Mouse (Mus musculus) heart, adult 2 months (tissue): ENCODE data around the gene Ifitm5. TPM values are rescaled to one million over a fixed set of nuclear protein-coding genes. Genes with fewer than 3 reads are reported as not detected.
A peak's percentile ranks its signal among the peaks of the same experiment; 100 is the strongest.

Source experiments
- DNase-seq, 2 experiments: peaks; one replicate each; pipeline ENCODE4 v3.0.0; 2021
- H3K27ac ChIP-seq: fragments of 200-600 bp; 2 replicates; pipeline ENCODE4 v1.8.1; 2022
- H3K27me3 ChIP-seq: fragments of 200-500 bp; 2 replicates; pipeline ENCODE4 v1.6.1; 2012; ENCODE audit warnings: mild to moderate bottlenecking, low read length, inconsistent platforms, mixed read lengths; ENCODE audit not compliant: control insufficient read depth, insufficient read depth
- H3K36me3 ChIP-seq: fragments of 200-500 bp; 2 replicates; pipeline ENCODE4 v1.6.1; 2012; ENCODE audit warnings: low read length, inconsistent platforms; ENCODE audit not compliant: control insufficient read depth, insufficient read depth
- H3K4me1 ChIP-seq: fragments of 200-500 bp; 2 replicates; pipeline ENCODE4 v1.6.1; 2011; ENCODE audit warnings: low read length; ENCODE audit not compliant: control insufficient read depth, insufficient read depth
- H3K4me3 ChIP-seq: fragments of 200-600 bp; 2 replicates; pipeline ENCODE4 v1.8.1; 2022
- H3K79me2 ChIP-seq: fragments of 200-500 bp; replicated peaks from 2 replicates; pipeline ENCODE4 v1.6.1; 2012; ENCODE audit warnings: mild to moderate bottlenecking, inconsistent platforms, low read length, moderate library complexity, mixed read lengths; ENCODE audit not compliant: control insufficient read depth, insufficient read depth
- H3K9ac ChIP-seq: fragments of 200-500 bp; 2 replicates; pipeline ENCODE4 v1.6.1; 2012; ENCODE audit warnings: low read depth, mild to moderate bottlenecking, control low read depth, inconsistent platforms, low read length, mixed read lengths
- CTCF ChIP-seq: fragments of 200-600 bp; IDR thresholded peaks from 2 replicates; pipeline ENCODE4 v1.8.1; 2022; ENCODE audit warnings: antibody characterized with exemption, mild to moderate bottlenecking, moderate library complexity
- EP300 ChIP-seq: fragments of 200-500 bp; IDR thresholded peaks from 2 replicates; pipeline ENCODE4 v1.6.1; 2011; ENCODE audit warnings: low read depth, low read length, control low read depth; ENCODE audit not compliant: insufficient read depth
- POLR2A ChIP-seq: fragments of 200-500 bp; IDR thresholded peaks from 2 replicates; pipeline ENCODE4 v1.6.1; 2011; ENCODE audit warnings: mild to moderate bottlenecking, low read depth, low read length, control low read depth; ENCODE audit not compliant: insufficient read depth
- WGBS: fragments of 180-500 bp; shearing (Covaris S2); methylation state at CpG from one replicate; pipeline ENCODE4 v1.1.7; 2018; 5-methylcytosine and 5-hydroxymethylcytosine counted together
- intact Hi-C: fragments of 180-260 bp; cut with DNase I; formaldehyde crosslinking; loops from one replicate; pipeline ENCODE4 v1.15.1; 2025
- polyA plus RNA-seq: library from polyadenylated mRNA; depleted of rRNA; stranded (reverse); fragments of >200 nt; gene quantifications from 2 replicates; pipeline ENCODE4 v1.2.3, GENCODE M21; 2012
- total RNA-seq, 2 experiments: library from RNA; stranded (reverse); gene quantifications; 2 replicates each; pipeline ENCODE4 v1.2.3; 2021

The Ifitm5 gene
- total and polyA plus RNA-seq, 3 experiments, result 0.32 to 2.0 (median 0.34) TPM

- no peaks in the 10 kb centered on the region for H3K79me2 ChIP-seq
- no peak overlapping the region for H3K4me3 ChIP-seq
- WGBS, result 38% methylated on average over 6 of the region's 6 CpGs
- H3K4me1 ChIP-seq, result peaks cover 24% of the 10 kb centered on the region
- DNase-seq, result no peak
- intact Hi-C loops, result loop anchor here (5.0 kb wide), 1 partner anchor 49 kb away; no protein-coding TSS in a partner anchor
- peak overlapping the region; percentile 29; the same call in 1 of the 2 replicates for H3K9ac ChIP-seq
- TF ChIP-seq POLR2A (peak; percentile 48), EP300 (no peak; the same call in 1 of the 2 replicates), CTCF (no peak)
- peak overlapping the region; percentile 95 for H3K27ac ChIP-seq
- no peaks in the 10 kb centered on the region for H3K27me3 ChIP-seq
- peaks cover 3% of the 10 kb centered on the region; the same call in 1 of the 2 replicates for H3K36me3 ChIP-seq
These were observed 6.4 kb upstream of the Ifitm5 start for GRCm38 (mm10) chr7:140956556-140956869.

DNA sequence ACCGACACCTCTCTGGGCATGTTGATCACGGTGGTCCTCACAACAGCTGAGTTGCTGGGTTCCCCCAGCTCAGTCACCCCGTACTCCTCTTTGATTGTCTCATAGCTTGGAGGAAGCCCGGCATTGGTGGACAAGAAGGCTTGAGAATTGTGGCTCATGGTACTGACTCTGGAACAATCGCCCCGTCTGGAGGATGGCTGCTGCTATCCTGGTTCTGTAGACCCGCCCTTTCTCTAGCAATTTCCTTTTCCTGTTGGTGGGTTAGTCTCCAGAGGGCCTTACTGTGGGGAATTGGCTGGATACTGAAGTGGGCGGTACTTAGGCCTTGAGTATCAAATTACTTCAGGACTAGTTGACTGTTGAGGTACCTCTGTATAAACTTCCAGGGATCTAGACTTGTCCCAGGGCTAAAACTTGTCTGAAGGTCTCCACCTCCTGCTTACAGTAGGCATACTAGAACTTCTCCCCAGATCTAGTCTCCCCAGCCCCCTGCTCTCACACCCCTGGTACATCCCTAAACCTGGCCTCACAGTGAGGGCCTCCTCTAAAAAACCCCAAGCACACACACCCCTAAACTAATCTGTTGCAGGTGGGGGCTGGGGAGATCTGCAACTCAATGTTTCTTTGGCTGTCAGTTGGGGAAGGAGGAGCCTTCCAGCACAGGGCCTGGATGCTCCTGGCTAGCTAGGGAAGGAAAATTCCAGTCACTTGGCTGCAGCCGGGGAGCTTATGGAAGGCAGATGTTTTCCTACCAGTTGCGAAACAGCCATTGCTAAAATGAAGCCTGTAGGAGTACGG is 5.9 kb upstream of the Ifitm5 start, which contains the start of the genes Gm45717 and Ifitm2:
Gm45717 (minus strand) TSS at position 180 of the 798 bp plus-strand sequence.
Ifitm2 (minus strand) TSS at position 230 of the 798 bp plus-strand sequence.
- H3K4me3 ChIP-seq, result peak within 1 kb of the TSS; percentile 69
- H3K9ac ChIP-seq, result peak within 1 kb of the TSS; percentile 67
- peaks cover 3% of the 10 kb centered on the region; the same call in 1 of the 2 replicates for H3K36me3 ChIP-seq
- H3K4me1 ChIP-seq, result peaks cover 28% of the 10 kb centered on the region
- no peaks in the 10 kb centered on the region for H3K79me2 ChIP-seq
- peak within 1 kb of the TSS; percentile 95 for H3K27ac ChIP-seq
- TF ChIP-seq POLR2A, result peak; percentile 96
- TF ChIP-seq EP300, result peak; percentile 90
- no peak for TF ChIP-seq CTCF
- WGBS, result 12% methylated on average over 11 of the region's 11 CpGs
- intact Hi-C loops, result loop anchor here (5.0 kb wide), 1 partner anchor 49 kb away; no protein-coding TSS in a partner anchor
- no peaks in the 10 kb centered on the region for H3K27me3 ChIP-seq
- DNase-seq, result peak; percentile 81 to 89

DNA sequence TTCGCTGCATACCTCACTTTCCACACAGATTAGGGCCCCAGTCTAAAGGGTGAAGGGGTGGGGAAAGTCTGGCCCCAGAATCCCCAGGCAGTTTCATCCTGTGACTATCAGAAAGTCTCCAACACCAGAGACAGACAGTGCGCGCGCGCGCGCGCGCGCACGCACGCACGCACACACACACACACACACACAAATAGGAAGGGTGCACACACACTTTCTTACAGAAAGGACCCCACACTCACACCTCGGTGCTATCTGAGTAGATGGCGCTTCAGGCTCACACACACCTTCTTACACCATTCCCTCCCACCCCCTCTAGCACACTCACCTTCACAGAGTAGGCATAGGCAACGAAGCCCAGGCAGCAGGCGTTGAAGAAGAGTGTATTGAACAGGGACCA is 5.3 kb upstream of the Ifitm5 start:
- Histone ChIP-seq H3K79me2 (no peaks in the 10 kb centered on the region), H3K4me1 (peaks cover 34% of the 10 kb centered on the region), H3K36me3 (peaks cover 3% of the 10 kb centered on the region; the same call in 1 of the 2 replicates), H3K27ac (peak overlapping the region; percentile 95), H3K9ac (peak overlapping the region; percentile 67), H3K27me3 (no peaks in the 10 kb centered on the region), H3K4me3 (peak overlapping the region; percentile 69)
- 13% methylated on average over 17 of the region's 17 CpGs for WGBS
- intact Hi-C loops, result loop anchor here (5.0 kb wide), 1 partner anchor 48 kb away; no protein-coding TSS in a partner anchor
- no peak for DNase-seq
- TF ChIP-seq CTCF, result no peak
- no peak for TF ChIP-seq POLR2A
- TF ChIP-seq EP300, result no peak

DNA sequence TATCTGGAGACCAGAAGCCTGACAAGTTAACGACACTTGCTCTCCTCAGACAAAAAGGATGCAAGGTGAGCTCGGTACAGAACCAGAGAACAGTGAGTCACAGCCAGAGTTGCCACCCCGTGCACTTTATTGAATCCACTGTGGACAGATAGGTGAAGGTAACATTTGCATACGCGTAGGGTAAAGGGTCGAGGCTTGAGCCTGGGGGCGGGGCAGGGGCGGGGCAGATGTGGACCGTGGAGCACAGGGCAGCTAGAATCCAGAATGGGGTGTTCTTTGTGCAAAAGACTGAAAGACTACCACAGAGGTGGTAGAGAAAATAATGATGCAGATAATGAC is 4.6 kb upstream of the Ifitm5 start:
- H3K4me1 ChIP-seq, result peaks cover 39% of the 10 kb centered on the region
- intact Hi-C loops, result loop anchor here (5.0 kb wide), 1 partner anchor 47 kb away; no protein-coding TSS in a partner anchor
- DNase-seq, result peak in 1 of 2 experiments; percentile 46

DNA sequence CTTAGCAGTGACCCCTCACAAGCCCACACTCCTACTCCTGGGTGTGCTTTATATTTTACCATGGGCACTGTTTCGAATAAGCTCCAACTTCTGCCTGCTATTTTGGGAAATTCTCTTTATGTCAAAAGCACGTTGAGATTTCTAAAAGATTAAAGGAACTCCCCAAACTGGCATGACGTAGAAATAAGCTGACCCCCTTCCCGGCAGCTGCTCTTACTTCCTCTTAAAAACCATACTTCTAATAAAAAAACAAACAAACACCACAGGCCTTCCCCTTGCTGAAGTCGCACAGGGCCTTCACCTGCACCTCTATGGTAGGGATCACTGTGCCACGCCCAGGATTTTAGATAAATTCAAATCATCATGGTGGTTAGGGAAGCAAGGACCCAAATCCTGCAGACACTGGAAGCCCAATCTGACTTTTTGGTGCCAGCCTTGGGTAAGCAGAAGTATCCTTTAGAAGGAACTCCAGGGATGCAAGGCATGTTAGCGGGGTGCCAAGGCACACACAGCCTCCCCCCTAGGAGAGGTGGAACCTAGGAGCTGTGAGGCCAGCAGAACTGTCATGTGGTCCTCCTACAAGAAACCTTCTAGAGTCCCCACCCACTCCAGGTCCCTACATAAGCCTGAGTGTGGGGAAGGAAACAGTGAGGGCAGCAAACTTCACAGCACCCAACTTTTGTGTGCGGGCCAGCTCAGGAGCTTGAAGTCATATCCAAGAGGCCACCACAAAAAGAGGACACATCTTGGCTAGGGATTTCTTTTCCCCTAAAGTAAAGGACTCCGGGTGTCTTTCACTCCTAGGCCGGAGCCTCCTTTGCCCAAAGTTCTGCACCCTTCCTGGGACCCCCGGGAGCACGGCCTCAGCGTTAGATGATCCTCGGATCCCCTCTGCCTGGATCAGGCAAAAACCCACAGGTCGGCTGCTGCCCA is 4.0 kb upstream of the Ifitm5 start:
- Histone ChIP-seq H3K4me3 (peak overlapping the region; percentile 69), H3K27ac (peak overlapping the region; percentile 95), H3K4me1 (peaks cover 38% of the 10 kb centered on the region), H3K27me3 (no peaks in the 10 kb centered on the region), H3K36me3 (peaks cover 3% of the 10 kb centered on the region; the same call in 1 of the 2 replicates), H3K79me2 (0 out of 2 replicates have a peak, but pooled peaks cover 2% of the 10 kb centered on the region), H3K9ac (peak overlapping the region; percentile 30)
- intact Hi-C loops, result loop anchor here (1.0 kb wide), 1 partner anchor 12 kb away; no protein-coding TSS in a partner anchor
- WGBS, result 37% methylated on average over 15 of the region's 15 CpGs
- TF ChIP-seq CTCF (no peak), EP300 (no peak), POLR2A (peak; percentile 23; the same call in 1 of the 2 replicates)
- peak; percentile 55 to 56 for DNase-seq

More for the DNA sequence above, 4.6 kb upstream of the Ifitm5 start:
- Histone ChIP-seq H3K27ac (peak overlapping the region; percentile 95), H3K27me3 (no peaks in the 10 kb centered on the region), H3K36me3 (peaks cover 3% of the 10 kb centered on the region; the same call in 1 of the 2 replicates), H3K79me2 (0 out of 2 replicates have a peak, but pooled peaks cover 2% of the 10 kb centered on the region), H3K9ac (peak overlapping the region; percentile 67), H3K4me3 (peak overlapping the region; percentile 69)
- 17% methylated on average over 9 of the region's 9 CpGs for WGBS
- no peak for TF ChIP-seq POLR2A
- no peak for TF ChIP-seq EP300
- no peak for TF ChIP-seq CTCF
